Comparison of ENCODE assay signal across 8 mouse cellular contexts in genomic region chr11:51619409-51620060, GRCm38 (mm10). TPM values are rescaled to one million over a fixed set of nuclear protein-coding genes. Genes with fewer than 3 reads are reported as not detected.
DNase-seq lines count a peak whose midpoint lies in the region; ATAC-seq and TF ChIP-seq lines count a peak whose summit lies in the region.

Gene Nhp2 (plus strand): TSS chr11:51619735.

- peak within 1 kb of the TSS; percentile 61; the same call in 1 of the 2 replicates for H3K27ac ChIP-seq in hindbrain, embryonic 13.5 days

- CTCF ChIA-PET in Patski (lab: Charles Lee), result interaction anchor here (1.0 to 7.7 kb wide), 3 partner anchors 10 to 62 kb away, joined by 3 to 61 read pairs (median 3); no protein-coding TSS in a partner anchor

- peak within 1 kb of the TSS; percentile 76 for H3K4me2 ChIP-seq in hindbrain, embryonic 13.5 days

- ATAC-seq in Patski, result peak; percentile 78
- peak; percentile 93 for ATAC-seq in hindbrain, embryonic 13.5 days (ENCODE audit: low FRiP score)

- POLR2A ChIA-PET in Patski (lab: Charles Lee), result no interaction called here

- DNase-seq in Patski (ENCODE audit: low read depth, low spot score), result no peak
- peak; percentile 92 to 95 for DNase-seq in cerebellum, postnatal 14 days
- peak; percentile 92 to 93 for DNase-seq in frontal cortex, postnatal 14 days (ENCODE audit: low spot score in 2 of 2)
- peak; percentile 67 to 75 for DNase-seq in layer of hippocampus, postnatal 25 days (ENCODE audit: extremely low spot score in 1 of 2, low spot score in 1 of 2)
- DNase-seq in lung, postnatal 25 days (ENCODE audit: low spot score), result peak; percentile 98
- DNase-seq in retina, embryonic 14.5 days (ENCODE audit: low spot score), result peak; percentile 100
- peak; percentile 90 for DNase-seq in thymus, postnatal 4 days

- H3K4me1 ChIP-seq in hindbrain, embryonic 13.5 days (replicated peaks), result peaks cover 37% of the 10 kb centered on the region

- no peaks in the 10 kb centered on the region for H3K9me3 ChIP-seq in hindbrain, embryonic 13.5 days

- no peaks in the 10 kb centered on the region for H3K27me3 ChIP-seq in Patski
- H3K27me3 ChIP-seq in hindbrain, embryonic 13.5 days, result no peaks in the 10 kb centered on the region

- peaks cover 32% of the 10 kb centered on the region for H3K36me3 ChIP-seq in hindbrain, embryonic 13.5 days

- under 1% methylated on average over 51 of the region's 51 CpGs for WGBS in hindbrain, embryonic 13.5 days

- peak within 1 kb of the TSS; percentile 81 for H3K4me3 ChIP-seq in hindbrain, embryonic 13.5 days

- TF ChIP-seq CTCF in Patski (IDR thresholded peaks at IDR 0.05), result no peak

- in situ Hi-C loops in Patski (cut with MboI; ENCODE audit: low pct_unique_long_range_greater_than_20kb), result loop anchor here (5.0 kb wide), 2 partner anchors 63 to 168 kb away; no protein-coding TSS in a partner anchor

- peak within 1 kb of the TSS; percentile 79 for H3K9ac ChIP-seq in hindbrain, embryonic 13.5 days

RNA-seq across cellular contexts. Expression of gene Nhp2, which starts in this region (rescaled TPM):
- 69.0 TPM for polyA plus RNA-seq in Patski (2021)
- 99.6 and 108 TPM in 2 replicates for polyA plus RNA-seq in hindbrain, embryonic 13.5 days (2015; fragmentation: Nextera tagmentation; extraction: Ambion mirVana)
- 10 to 100 TPM; 46.7 to 48.7 TPM for total RNA-seq in layer of hippocampus, postnatal 25 days (2021)
